Mouse (Mus musculus): ENCODE measurements around the gene Chpf.

- TF ChIP-seq CTCF (IDR thresholded peaks at IDR 0.05) (no peak), EP300 (IDR thresholded peaks at IDR 0.05) (no peak)
Measured at GRCm38 (mm10) chr1:75504256-75505045, 25.3 kb upstream of the Chpf start.
